Mouse (Mus musculus) forebrain, embryonic 13.5 days (tissue): Measurements from ENCODE around the gene Tdg. TPM values are rescaled to one million over a fixed set of nuclear protein-coding genes. Genes with fewer than 3 reads are reported as not detected.
A peak's percentile ranks its signal among the peaks of the same experiment; 100 is the strongest.

Source experiments
- ATAC-seq: fragments of 200-750 bp; cut with Nextera tagmentation; 2 replicates; pipeline ENCODE4 v1.8.0; 2017
- H3K27ac ChIP-seq: fragments of 300-500 bp; sonication (generic); 2 replicates; pipeline ENCODE4 v1.5.1; 2015; ENCODE audit warnings: inconsistent platforms, mild to moderate bottlenecking, moderate library complexity
- H3K27me3 ChIP-seq: fragments of 300-500 bp; sonication (generic); 2 replicates; pipeline ENCODE4 v1.6.1; 2015; ENCODE audit warnings: mild to moderate bottlenecking, inconsistent platforms
- H3K36me3 ChIP-seq: fragments of 300-500 bp; sonication (generic); 2 replicates; pipeline ENCODE4 v1.6.1; 2015; ENCODE audit warnings: mild to moderate bottlenecking, inconsistent platforms; ENCODE audit not compliant: poor library complexity, severe bottlenecking
- H3K4me1 ChIP-seq: fragments of 300-500 bp; sonication (generic); 2 replicates; pipeline ENCODE4 v1.6.1; 2015; ENCODE audit warnings: inconsistent platforms
- H3K4me2 ChIP-seq: fragments of 300-500 bp; sonication (generic); 2 replicates; pipeline ENCODE4 v1.6.1; 2015; ENCODE audit warnings: inconsistent platforms, mild to moderate bottlenecking, moderate library complexity
- H3K4me3 ChIP-seq: fragments of 300-500 bp; sonication (generic); 2 replicates; pipeline ENCODE4 v1.5.1; 2015; ENCODE audit warnings: mild to moderate bottlenecking, inconsistent platforms
- H3K9ac ChIP-seq: fragments of 300-500 bp; sonication (generic); 2 replicates; pipeline ENCODE4 v1.6.1; 2015; ENCODE audit warnings: mild to moderate bottlenecking, inconsistent platforms
- H3K9me3 ChIP-seq: fragments of 300-500 bp; sonication (generic); replicated peaks from 2 replicates; pipeline ENCODE4 v1.6.1; 2016; ENCODE audit warnings: inconsistent platforms
- WGBS: fragments of 180-500 bp; shearing (Covaris S2); methylation state at CpG from one replicate; pipeline ENCODE4 v1.1.7; 2015; 5-methylcytosine and 5-hydroxymethylcytosine counted together
- polyA plus RNA-seq: library from polyadenylated mRNA; unstranded; fragments of >200 nt; fragmentation: Nextera tagmentation; extraction: Ambion mirVana; gene quantifications from 2 replicates; pipeline ENCODE4 v1.2.1, GENCODE M21; 2015

The Tdg gene
- polyA plus RNA-seq, 1 experiment from 2014 or later = 241 TPM

DNA sequence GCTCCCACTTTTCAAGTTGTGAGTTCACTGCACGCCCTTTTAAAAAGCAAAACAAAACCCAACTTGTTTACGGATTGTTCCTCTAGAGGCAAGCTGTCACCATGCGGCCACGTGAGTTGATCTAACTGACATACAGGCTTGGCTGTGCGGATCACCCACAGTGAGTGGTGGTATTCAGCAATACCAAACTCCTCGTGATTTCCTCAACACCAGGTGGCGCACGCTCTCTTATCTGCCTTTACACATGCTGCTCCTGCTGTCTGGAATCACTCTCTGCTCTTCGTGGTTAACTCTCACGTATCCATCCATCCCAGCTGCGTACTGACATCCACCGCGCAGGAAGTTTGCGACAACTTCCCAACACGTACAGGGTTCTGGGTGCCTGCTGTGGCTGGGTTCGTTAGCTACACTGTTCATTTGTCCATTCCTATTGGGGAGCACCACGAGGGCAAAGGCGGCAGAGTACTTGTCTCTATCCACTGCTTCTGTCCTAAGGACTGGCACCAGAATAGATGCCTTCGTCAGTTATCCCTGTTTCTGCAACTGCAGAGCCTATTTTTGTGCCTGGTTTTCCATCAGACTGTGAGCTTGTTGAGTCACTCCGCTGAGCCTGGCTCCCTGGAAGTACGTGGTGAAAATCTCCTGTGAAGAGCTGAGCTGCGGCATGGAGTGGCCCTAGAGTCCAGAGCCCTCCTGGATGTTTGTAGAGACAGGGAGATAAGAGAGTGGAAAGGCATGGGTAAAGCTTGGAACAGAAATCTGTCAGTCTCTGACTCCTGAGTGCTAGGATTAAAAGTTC is 37.0 kb downstream of the Tdg start:
- Histone ChIP-seq H3K4me1 (peaks cover 4% of the 10 kb centered on the region; the same call in 1 of the 2 replicates), H3K27ac (no peak overlapping the region), H3K9ac (peak overlapping the region; percentile 34; the same call in 1 of the 2 replicates), H3K27me3 (no peaks in the 10 kb centered on the region), H3K36me3 (no peaks in the 10 kb centered on the region), H3K4me3 (no peak overlapping the region), H3K4me2 (peak overlapping the region; percentile 47), H3K9me3 (no peaks in the 10 kb centered on the region)
- ATAC-seq = peak; percentile 89
- WGBS = 23% methylated on average over 22 of the region's 22 CpGs

DNA sequence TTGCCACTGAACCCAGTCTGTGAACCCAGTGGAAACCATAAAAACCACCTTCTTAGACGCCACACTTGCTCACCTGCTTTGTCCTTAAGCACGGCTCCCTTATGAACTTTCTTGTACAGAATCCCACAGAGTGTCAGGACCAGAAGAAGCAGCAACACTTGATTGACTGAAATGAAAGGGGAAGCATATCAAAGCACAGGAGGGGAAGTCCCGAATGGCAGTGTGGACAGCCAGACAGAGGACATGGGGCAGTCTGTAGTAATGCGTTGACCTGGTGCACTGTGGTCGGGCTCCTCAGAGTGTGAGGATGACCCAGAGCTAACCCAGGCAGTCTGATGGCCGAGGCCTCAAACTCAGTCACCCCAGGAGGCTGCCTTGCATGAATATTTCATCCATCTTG is 40.6 kb downstream of the Tdg start:
- Histone ChIP-seq H3K27ac (no peak overlapping the region), H3K9ac (no peak overlapping the region), H3K4me3 (no peak overlapping the region), H3K4me1 (peaks cover 4% of the 10 kb centered on the region; the same call in 1 of the 2 replicates), H3K27me3 (no peaks in the 10 kb centered on the region), H3K36me3 (no peaks in the 10 kb centered on the region), H3K9me3 (no peaks in the 10 kb centered on the region), H3K4me2 (no peak overlapping the region)
- WGBS = 80% methylated on average over 6 of the region's 6 CpGs
- ATAC-seq = no peak

DNA sequence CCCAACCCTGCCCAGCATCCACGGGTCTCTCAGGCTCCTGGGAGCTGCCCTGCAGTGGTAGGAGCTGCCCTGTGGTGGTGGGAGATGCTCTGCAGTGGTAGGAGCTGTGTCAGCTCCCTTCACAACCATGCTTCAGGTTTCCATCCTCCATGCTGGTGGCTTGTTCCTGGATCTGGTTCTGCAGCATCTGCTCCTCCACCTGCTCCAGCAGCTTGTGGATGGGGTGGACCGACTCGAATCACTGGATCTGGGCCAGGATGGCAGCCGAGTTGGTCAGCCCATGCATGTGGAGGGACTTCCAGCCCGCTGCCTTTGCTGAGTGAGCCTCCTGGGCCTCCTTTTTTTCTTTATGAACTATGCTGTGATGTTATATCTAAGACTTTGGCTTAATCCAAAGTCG is 47.3 kb downstream of the Tdg start:
- H3K27ac ChIP-seq = no peak overlapping the region
- ATAC-seq = no peak
- no peaks in the 10 kb centered on the region for H3K4me1 ChIP-seq
- no peaks in the 10 kb centered on the region for H3K27me3 ChIP-seq
- 83% methylated on average over 6 of the region's 6 CpGs for WGBS
- no peaks in the 10 kb centered on the region for H3K36me3 ChIP-seq
- no peak overlapping the region for H3K9ac ChIP-seq
- no peak overlapping the region for H3K4me2 ChIP-seq
- H3K4me3 ChIP-seq = no peak overlapping the region
- no peaks in the 10 kb centered on the region for H3K9me3 ChIP-seq

DNA sequence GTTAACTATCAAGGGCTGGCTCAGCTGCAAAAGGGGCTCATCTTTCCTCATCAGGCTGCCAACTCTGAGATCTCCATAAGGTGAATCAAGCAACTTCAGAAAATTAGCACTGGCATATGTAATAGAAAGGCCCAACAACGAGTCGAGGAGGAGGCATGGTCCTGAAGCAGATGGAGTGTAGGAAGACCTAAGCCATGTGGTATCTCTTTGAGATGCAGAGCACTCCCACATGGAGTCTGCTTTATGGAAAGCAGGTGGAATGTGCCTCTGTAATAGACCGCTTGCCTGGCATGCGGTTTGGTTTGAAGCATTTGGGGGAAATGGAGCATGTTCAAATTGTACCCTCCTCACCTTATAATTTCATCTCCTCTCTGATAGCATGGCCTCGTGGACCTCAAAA is 51.1 kb downstream of the Tdg start:
- H3K9ac ChIP-seq = no peak overlapping the region
- H3K4me1 ChIP-seq = no peaks in the 10 kb centered on the region
- WGBS = 86% methylated on average over 5 of the region's 5 CpGs
- H3K4me2 ChIP-seq = no peak overlapping the region
- no peak for ATAC-seq
- no peaks in the 10 kb centered on the region for H3K36me3 ChIP-seq
- no peak overlapping the region for H3K4me3 ChIP-seq
- H3K27me3 ChIP-seq = no peaks in the 10 kb centered on the region
- no peaks in the 10 kb centered on the region for H3K9me3 ChIP-seq
- no peak overlapping the region for H3K27ac ChIP-seq

DNA sequence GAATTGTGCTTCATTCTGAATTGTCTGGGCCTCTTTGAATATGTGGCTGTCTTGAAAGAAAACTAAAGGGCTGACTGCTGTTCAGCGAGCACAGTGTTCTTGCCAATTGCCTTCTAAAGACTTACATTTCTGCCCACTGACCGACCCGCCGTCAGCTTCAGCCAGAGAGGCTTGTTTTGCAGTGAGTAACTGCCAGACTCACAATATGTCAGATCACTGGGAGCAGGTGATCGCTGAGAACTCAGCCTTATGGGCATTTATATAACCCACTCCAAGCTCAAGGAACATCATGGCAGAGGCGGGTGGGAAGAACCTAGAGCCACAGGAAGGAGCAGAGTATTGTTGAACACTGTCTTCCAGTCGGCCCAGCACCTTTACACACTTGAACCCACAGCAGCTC is 52.0 kb downstream of the Tdg start:
- H3K27me3 ChIP-seq = no peaks in the 10 kb centered on the region
- H3K9me3 ChIP-seq = no peaks in the 10 kb centered on the region
- no peak overlapping the region for H3K4me2 ChIP-seq
- H3K4me3 ChIP-seq = no peak overlapping the region
- H3K9ac ChIP-seq = no peak overlapping the region
- no peaks in the 10 kb centered on the region for H3K36me3 ChIP-seq
- 82% methylated on average over 7 of the region's 7 CpGs for WGBS
- H3K27ac ChIP-seq = no peak overlapping the region
- ATAC-seq = no peak
- no peaks in the 10 kb centered on the region for H3K4me1 ChIP-seq

DNA sequence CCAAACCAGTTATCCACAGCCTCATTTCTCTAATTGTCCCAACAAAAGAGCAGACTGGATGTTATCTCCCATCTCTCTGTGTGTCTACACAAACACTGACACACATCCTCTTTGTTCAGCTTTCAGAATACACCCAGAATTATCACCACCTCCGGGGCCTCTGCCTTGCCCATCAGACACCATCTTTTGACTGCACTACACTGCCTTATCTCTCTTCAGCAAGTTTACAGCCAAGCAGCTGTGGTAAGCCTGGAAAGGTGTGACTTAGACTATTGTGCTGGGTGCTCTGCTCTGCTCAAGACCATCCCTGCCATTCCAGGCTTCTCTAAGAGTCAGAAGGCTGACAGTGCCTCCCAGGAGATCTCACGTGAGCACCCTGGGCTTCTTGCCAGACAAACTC is 55.8 kb downstream of the Tdg start:
- no peaks in the 10 kb centered on the region for H3K9me3 ChIP-seq
- WGBS = 71% methylated on average over 2 of the region's 2 CpGs
- H3K4me2 ChIP-seq = no peak overlapping the region
- 0 out of 2 replicates have a peak, but pooled peaks cover 1% of the 10 kb centered on the region for H3K4me1 ChIP-seq
- ATAC-seq = no peak
- no peak overlapping the region for H3K27ac ChIP-seq
- H3K36me3 ChIP-seq = no peaks in the 10 kb centered on the region
- H3K4me3 ChIP-seq = no peak overlapping the region
- H3K9ac ChIP-seq = no peak overlapping the region
- H3K27me3 ChIP-seq = no peaks in the 10 kb centered on the region

DNA sequence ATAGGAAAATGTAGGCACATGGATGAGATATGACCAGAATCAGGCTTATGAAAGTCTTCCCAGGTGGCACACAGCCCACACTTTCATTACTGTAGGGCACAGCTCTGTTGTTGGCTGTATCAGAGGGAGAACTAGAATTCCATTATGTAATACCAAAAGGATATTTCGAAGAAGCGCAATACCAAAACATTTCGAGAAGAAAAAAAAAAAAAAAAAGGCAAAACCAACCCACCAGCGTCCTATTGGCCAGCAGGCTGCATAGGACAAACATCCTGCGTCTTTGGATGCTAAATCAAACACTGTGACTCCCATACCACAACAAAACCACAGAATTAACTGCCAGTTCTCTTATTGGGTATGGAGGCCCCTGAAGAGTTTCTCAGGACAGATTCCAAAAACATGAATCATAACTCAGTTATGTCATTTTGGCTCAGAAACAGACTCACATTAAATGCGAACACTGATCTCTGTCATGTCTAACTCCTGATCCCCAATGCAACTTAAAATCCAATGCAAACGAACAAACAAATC is 60.1 kb downstream of the Tdg start:
- ATAC-seq = no peak
- Histone ChIP-seq H3K9ac (no peak overlapping the region), H3K27me3 (no peaks in the 10 kb centered on the region), H3K4me1 (0 out of 2 replicates have a peak, but pooled peaks cover 4% of the 10 kb centered on the region), H3K9me3 (no peaks in the 10 kb centered on the region), H3K4me2 (no peak overlapping the region), H3K36me3 (no peaks in the 10 kb centered on the region), H3K27ac (no peak overlapping the region), H3K4me3 (no peak overlapping the region)
- 80% methylated on average over 7 of the region's 7 CpGs for WGBS

DNA sequence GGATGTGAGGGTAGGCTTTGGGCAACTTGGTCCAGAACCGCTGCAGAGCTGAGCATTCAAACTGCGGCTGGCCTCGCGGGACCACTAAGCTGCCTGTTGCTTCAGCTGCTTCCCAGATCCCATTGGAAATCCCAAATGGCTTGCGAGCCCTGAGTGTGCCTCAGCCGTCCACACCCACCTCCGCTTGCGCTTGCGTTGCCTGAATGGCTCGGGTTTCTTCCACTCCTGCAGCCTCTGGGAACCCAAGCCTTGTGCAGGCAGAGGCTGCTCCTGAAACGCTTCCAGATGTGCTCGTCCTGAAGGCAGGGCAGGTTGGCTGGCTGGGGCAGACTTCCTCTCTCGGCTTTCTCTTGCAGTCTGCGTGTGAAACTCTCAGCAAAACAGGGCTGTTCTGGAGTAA is 60.9 kb downstream of the Tdg start, which contains the start of gene Glt8d2:
Gene Glt8d2 (minus strand): TSS at position 157 of the 400 bp plus-strand sequence.
- Histone ChIP-seq H3K4me2 (peak within 1 kb of the TSS; percentile 37), H3K36me3 (no peaks in the 10 kb centered on the region), H3K9ac (peak within 1 kb of the TSS; percentile 2; the same call in 1 of the 2 replicates), H3K27ac (no peak within 1 kb of the TSS), H3K4me3 (no peak within 1 kb of the TSS), H3K9me3 (no peaks in the 10 kb centered on the region), H3K4me1 (0 out of 2 replicates have a peak, but pooled peaks cover 4% of the 10 kb centered on the region), H3K27me3 (no peaks in the 10 kb centered on the region)
- no peak for ATAC-seq
- 7% methylated on average over 14 of the region's 14 CpGs for WGBS

DNA sequence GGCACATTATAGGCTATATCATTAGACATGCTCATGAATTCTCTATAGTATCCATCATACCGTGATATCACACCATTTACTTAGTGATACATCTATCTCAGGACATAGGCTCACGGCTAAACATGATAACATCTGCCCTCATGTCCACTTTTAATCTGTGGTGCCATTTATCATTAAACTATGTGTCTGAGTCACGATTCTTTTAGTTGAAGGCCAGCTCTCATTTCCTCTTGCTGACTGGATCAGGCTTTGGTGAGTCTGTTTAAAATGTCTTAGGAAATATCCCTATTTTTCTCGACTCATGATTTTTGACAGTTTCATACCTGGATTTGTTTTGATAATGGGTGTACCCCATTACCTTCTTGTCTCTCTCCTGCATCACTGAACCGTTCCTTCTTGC is 66.3 kb downstream of the Tdg start, which contains the start of gene Hcfc2:
Gene Hcfc2 (plus strand): TSS at position 205 of the 400 bp plus-strand sequence.
- Histone ChIP-seq H3K36me3 (no peaks in the 10 kb centered on the region), H3K4me3 (no peak within 1 kb of the TSS), H3K27me3 (no peaks in the 10 kb centered on the region), H3K27ac (no peak within 1 kb of the TSS), H3K4me1 (peaks cover 16% of the 10 kb centered on the region), H3K9me3 (no peaks in the 10 kb centered on the region), H3K9ac (no peak within 1 kb of the TSS), H3K4me2 (no peak within 1 kb of the TSS)
- 84% methylated on average over 5 of the region's 5 CpGs for WGBS
- ATAC-seq = no peak

DNA sequence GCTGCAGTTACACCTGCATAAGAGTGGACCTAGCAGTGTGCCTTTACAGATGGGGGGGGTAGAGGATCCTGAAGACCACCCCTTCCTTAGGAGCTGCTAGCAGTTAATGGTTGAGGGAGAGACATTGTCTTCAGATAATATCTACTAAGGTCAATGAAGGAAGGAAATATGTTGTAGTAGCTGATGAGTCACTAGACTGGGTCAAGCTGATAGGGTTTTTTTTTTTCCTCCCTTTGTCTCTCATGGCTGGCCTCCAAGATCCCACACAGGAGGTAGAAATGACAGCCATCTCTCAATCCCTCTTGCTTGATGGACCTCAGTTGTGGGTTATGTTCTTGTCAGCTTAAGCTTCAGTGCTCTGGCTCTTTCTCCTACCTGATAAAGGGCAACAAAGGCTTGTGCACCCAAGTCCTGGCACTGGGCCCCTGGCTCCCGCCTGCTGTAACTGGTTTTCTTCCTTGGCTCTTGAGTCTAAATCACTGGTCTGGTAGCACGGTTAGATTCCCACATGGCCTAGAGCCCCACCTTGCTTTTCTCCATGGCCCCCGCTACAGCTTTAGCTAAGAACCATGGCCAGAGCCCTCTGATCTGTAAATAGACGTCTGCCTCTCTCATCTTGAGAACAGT is 66.9 kb downstream of the Tdg start:
- no peak overlapping the region for H3K4me3 ChIP-seq
- H3K4me2 ChIP-seq = no peak overlapping the region
- no peaks in the 10 kb centered on the region for H3K9me3 ChIP-seq
- no peak overlapping the region for H3K27ac ChIP-seq
- 73% methylated on average over 4 of the region's 4 CpGs for WGBS
- H3K9ac ChIP-seq = no peak overlapping the region
- no peaks in the 10 kb centered on the region for H3K27me3 ChIP-seq
- peaks cover 4% of the 10 kb centered on the region; the same call in 1 of the 2 replicates for H3K36me3 ChIP-seq
- peaks cover 16% of the 10 kb centered on the region for H3K4me1 ChIP-seq
- no peak for ATAC-seq

DNA sequence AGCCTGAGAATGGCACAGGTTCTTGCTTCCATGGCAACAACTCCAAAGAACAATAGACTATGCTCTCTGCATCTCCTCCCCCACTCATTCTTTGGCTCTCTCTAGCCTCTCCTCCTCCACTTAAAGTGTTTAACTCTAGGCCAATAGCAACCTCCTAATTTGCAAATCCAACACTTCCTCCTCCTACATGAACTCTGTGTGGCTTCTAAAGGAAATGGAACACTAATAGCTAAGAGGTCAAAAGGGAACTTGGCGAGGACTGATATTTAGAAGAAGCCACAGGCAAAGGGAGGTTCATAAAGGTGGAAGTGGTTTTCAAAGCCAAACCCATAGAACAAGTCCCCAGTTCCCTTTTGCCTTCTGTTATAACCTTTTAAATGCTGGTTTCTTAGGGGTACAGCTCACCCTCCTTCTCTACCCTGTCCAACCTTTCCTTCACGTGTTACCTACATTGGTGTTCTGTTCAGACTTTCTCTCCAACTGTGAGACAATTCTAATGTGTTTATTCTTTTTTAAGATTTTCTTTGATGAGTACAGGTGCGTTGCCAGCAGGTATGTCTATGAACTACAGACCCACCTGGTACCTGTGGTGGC is 67.8 kb downstream of the Tdg start:
- H3K27ac ChIP-seq = no peak overlapping the region
- H3K9me3 ChIP-seq = no peaks in the 10 kb centered on the region
- no peak overlapping the region for H3K4me3 ChIP-seq
- peaks cover 4% of the 10 kb centered on the region; the same call in 1 of the 2 replicates for H3K36me3 ChIP-seq
- ATAC-seq = no peak
- no peak overlapping the region for H3K4me2 ChIP-seq
- H3K9ac ChIP-seq = no peak overlapping the region
- H3K4me1 ChIP-seq = peaks cover 16% of the 10 kb centered on the region
- 78% methylated on average over 3 of the region's 3 CpGs for WGBS
- no peaks in the 10 kb centered on the region for H3K27me3 ChIP-seq
